Mouse (Mus musculus) CD4-positive, CD25-positive, alpha-beta regulatory T cell (primary cell): ENCODE measurements around the gene Plppr4. TPM values are rescaled to one million over a fixed set of nuclear protein-coding genes. Genes with fewer than 3 reads are reported as not detected.

Source experiments
- polyA plus RNA-seq: library from polyadenylated mRNA; unstranded; fragments of 100-300 nt; shearing (Covaris generic); gene quantifications from one replicate; pipeline ENCODE4 v1.2.1, GENCODE M21; 2017

The Plppr4 gene
- not detected for polyA plus RNA-seq

GRCm38 (mm10) chr3:117360528-117360927 is at the start of gene Plppr4:
TSS of gene Plppr4 (minus strand) at chr3:117360876.

Other genes starting within 250 kb of the Plppr4 start
- not detected for gene Plppr5, start 214.0 kb upstream of the Plppr4 start, polyA plus RNA-seq